Mouse (Mus musculus) heart, postnatal 0 days (tissue): ENCODE results near the gene Mettl4. TPM values are rescaled to one million over a fixed set of nuclear protein-coding genes. Genes with fewer than 3 reads are reported as not detected.

Experiments used
- ATAC-seq: fragments of 200-750 bp; cut with Nextera tagmentation; 2 replicates; pipeline ENCODE4 v1.8.0; 2017; ENCODE audit warnings: low read depth, moderate number of reproducible peaks, moderate library complexity; ENCODE audit not compliant: insufficient read depth
- DNase-seq: peaks from one replicate; pipeline ENCODE4 v3.0.0-alpha.2; 2016; ENCODE audit warnings: low spot score
- H3K27ac ChIP-seq: fragments of 300-500 bp; sonication (generic); 2 replicates; pipeline ENCODE4 v1.5.1; 2014; ENCODE audit warnings: low read depth, mild to moderate bottlenecking
- H3K27me3 ChIP-seq: fragments of 300-500 bp; sonication (generic); 2 replicates; pipeline ENCODE4 v1.6.1; 2014; ENCODE audit warnings: low read length, mixed read lengths; ENCODE audit not compliant: control insufficient read depth, insufficient read depth
- H3K36me3 ChIP-seq: fragments of 300-500 bp; sonication (generic); replicated peaks from 2 replicates; pipeline ENCODE4 v1.6.1; 2014; ENCODE audit warnings: low read length, mixed read lengths; ENCODE audit not compliant: control insufficient read depth, insufficient read depth
- H3K4me1 ChIP-seq: fragments of 300-500 bp; sonication (generic); 2 replicates; pipeline ENCODE4 v1.6.1; 2014; ENCODE audit warnings: antibody characterized with exemption; ENCODE audit not compliant: control insufficient read depth, insufficient read depth
- H3K4me2 ChIP-seq: fragments of 300-500 bp; sonication (generic); 2 replicates; pipeline ENCODE4 v1.6.1; 2014; ENCODE audit warnings: low read depth, mild to moderate bottlenecking, low read length, moderate library complexity
- H3K4me3 ChIP-seq: fragments of 300-500 bp; sonication (generic); 2 replicates; pipeline ENCODE4 v1.5.1; 2014; ENCODE audit warnings: low read depth, low read length
- H3K9ac ChIP-seq: fragments of 300-500 bp; sonication (generic); replicated peaks from 2 replicates; pipeline ENCODE4 v1.6.1; 2014; ENCODE audit warnings: low read depth, low read length, mixed read lengths
- H3K9me3 ChIP-seq: fragments of 300-500 bp; sonication (generic); replicated peaks from 2 replicates; pipeline ENCODE4 v1.6.1; 2016; ENCODE audit warnings: low read length; ENCODE audit not compliant: control insufficient read depth
- CTCF ChIP-seq: IDR thresholded peaks from 2 replicates; pipeline ENCODE4 v1.5.1; 2016; ENCODE audit warnings: antibody characterized with exemption, control low read depth, low read depth
- EP300 ChIP-seq: IDR thresholded peaks from 2 replicates; pipeline ENCODE4 v1.6.1; 2016; ENCODE audit warnings: antibody characterized with exemption, low read depth
- WGBS: fragments of 180-500 bp; shearing (Covaris S2); extraction: QIAGEN DNeasy Blood & Tissue Kit; methylation state at CpG from one replicate; pipeline ENCODE4 v1.1.7; 2014; 5-methylcytosine and 5-hydroxymethylcytosine counted together
- polyA plus RNA-seq: library from polyadenylated mRNA; unstranded; fragments of >200 nt; fragmentation: Nextera tagmentation; extraction: Ambion mirVana; gene quantifications from 2 replicates; pipeline ENCODE4 v1.2.1, GENCODE M21; 2015
- total RNA-seq: library from RNA; depleted of rRNA; stranded (reverse); fragments of >200 nt; gene quantifications from 2 replicates; pipeline ENCODE4 v1.2.3, GENCODE M21; 2014; ENCODE audit warnings: low replicate concordance; rRNA removed

The Mettl4 gene
- 7.6 and 11.4 TPM in 2 replicates for total RNA-seq
- 8.3 and 9.4 TPM in 2 replicates for polyA plus RNA-seq

DNA sequence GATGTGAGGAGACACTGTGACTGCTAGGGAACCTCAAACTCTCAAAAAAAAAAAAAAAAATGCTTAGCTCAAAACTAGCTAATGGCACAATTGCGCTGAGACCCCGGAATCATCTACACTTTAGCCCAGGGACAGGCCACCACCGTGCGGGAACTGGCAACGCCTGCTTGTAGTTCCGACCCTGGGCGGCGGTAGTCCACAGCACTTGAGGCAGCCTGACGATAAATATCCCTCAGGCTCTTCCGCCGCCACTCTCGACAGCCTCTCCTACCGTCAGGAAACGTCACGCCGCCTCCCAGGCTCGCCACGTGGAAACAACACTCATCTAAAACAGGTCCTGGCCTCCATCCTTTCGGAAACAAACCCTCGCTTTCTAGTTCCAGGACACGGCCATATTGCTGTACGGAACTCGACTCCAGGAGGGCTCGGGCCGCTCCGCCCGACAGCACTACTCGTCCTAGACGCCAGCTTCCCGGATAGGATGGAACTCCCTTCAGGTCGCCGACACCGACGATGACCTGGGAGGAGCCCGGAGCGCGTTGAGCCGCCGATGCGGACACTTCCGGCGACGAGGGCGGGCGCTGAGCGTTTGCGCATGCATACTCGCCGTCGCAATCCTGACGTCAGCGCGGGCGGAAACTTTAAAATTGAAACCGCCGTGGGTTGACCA, at the start of gene Mettl4:
TSS of gene Mettl4 (minus strand) at position 554 of the 670 bp plus-strand sequence.
- Histone ChIP-seq H3K9me3 (no peaks in the 10 kb centered on the region), H3K27me3 (no peaks in the 10 kb centered on the region), H3K9ac (peak within 1 kb of the TSS; percentile 69), H3K4me2 (peak within 1 kb of the TSS; percentile 72), H3K36me3 (no peaks in the 10 kb centered on the region), H3K4me1 (peaks cover 3% of the 10 kb centered on the region; the same call in 1 of the 2 replicates), H3K4me3 (peak within 1 kb of the TSS; percentile 84), H3K27ac (peak within 1 kb of the TSS; percentile 98)
- WGBS = under 1% methylated on average over 56 of the region's 56 CpGs
- TF ChIP-seq EP300 = no peak; the same call in 1 of the 2 replicates
- no peak for TF ChIP-seq CTCF
- ATAC-seq (peak; percentile 99), DNase-seq (peak; percentile 92)

GRCm38 (mm10) chr17:94778871-94779482, 29.2 kb upstream of the Mettl4 start:
- TF ChIP-seq CTCF = no peak
- no peak for TF ChIP-seq EP300
- Histone ChIP-seq H3K9me3 (no peaks in the 10 kb centered on the region), H3K4me2 (no peak overlapping the region), H3K27me3 (no peaks in the 10 kb centered on the region), H3K4me3 (no peak overlapping the region), H3K27ac (no peak overlapping the region), H3K36me3 (peaks cover 12% of the 10 kb centered on the region), H3K4me1 (no peaks in the 10 kb centered on the region), H3K9ac (no peak overlapping the region)
- WGBS = 53% methylated on average over 2 of the region's 2 CpGs
- no peak for ATAC-seq
- DNase-seq = no peak

GRCm38 (mm10) chr17:94768491-94768890, 18.7 kb upstream of the Mettl4 start:
- Histone ChIP-seq H3K4me1 (no peaks in the 10 kb centered on the region), H3K27me3 (no peaks in the 10 kb centered on the region), H3K27ac (no peak overlapping the region), H3K36me3 (peaks cover 30% of the 10 kb centered on the region), H3K4me2 (no peak overlapping the region), H3K9ac (no peak overlapping the region), H3K4me3 (no peak overlapping the region), H3K9me3 (no peaks in the 10 kb centered on the region)
- DNase-seq (no peak), ATAC-seq (no peak)
- TF ChIP-seq CTCF (no peak), EP300 (no peak)
- 78% methylated on average over 2 of the region's 2 CpGs for WGBS

DNA sequence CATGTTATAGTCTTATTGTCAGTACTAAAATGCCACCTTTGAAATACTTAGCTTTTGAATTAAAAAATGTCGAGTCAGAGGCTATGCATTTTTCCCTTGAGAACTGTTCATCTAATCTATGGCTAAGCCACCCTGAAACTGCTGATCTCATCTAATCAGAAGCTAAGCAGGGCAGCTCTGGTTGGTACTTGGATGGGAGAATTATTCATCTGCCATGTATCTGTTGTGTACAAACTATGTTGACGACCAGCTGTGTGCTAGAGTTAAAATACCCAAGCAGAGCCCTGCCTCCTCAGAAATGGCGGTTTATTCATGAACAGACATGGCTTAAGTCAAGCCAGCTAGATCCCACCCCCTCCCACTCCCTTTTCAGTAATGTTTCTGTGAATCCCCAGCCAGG, 14.9 kb upstream of the Mettl4 start:
- H3K9ac ChIP-seq = no peak overlapping the region
- ATAC-seq (no peak), DNase-seq (no peak)
- H3K9me3 ChIP-seq = no peaks in the 10 kb centered on the region
- no peak overlapping the region for H3K4me3 ChIP-seq
- H3K4me1 ChIP-seq = no peaks in the 10 kb centered on the region
- no peak overlapping the region for H3K4me2 ChIP-seq
- WGBS = 86% methylated on average over 3 of the region's 3 CpGs
- H3K36me3 ChIP-seq = peaks cover 15% of the 10 kb centered on the region
- no peak overlapping the region for H3K27ac ChIP-seq
- H3K27me3 ChIP-seq = no peaks in the 10 kb centered on the region
- no peak for TF ChIP-seq CTCF
- no peak for TF ChIP-seq EP300

DNA sequence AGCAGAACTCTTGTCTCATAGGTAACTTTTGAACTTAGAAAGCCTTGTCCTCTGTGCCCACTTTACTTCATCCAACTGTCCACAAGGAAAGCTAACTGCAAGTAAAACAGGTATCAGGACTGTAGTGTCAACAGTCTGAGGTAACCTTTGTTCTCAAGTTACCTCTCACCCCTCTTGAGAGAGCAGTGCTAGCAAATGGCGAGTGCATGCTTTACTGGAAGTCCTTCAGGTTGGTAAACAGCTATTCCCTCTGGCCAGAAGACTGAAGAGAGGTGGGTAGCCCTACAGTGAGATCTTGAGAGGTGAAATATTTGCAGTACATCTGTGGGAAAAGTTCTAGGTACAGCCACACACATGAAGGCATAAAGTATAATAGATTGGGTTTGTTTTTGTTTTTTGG, 14.2 kb upstream of the Mettl4 start:
- H3K4me3 ChIP-seq = no peak overlapping the region
- no peak overlapping the region for H3K9ac ChIP-seq
- H3K4me1 ChIP-seq = no peaks in the 10 kb centered on the region
- H3K27ac ChIP-seq = no peak overlapping the region
- WGBS = 73% methylated on average over 1 of the region's 1 CpGs
- TF ChIP-seq CTCF (no peak), EP300 (no peak)
- H3K4me2 ChIP-seq = no peak overlapping the region
- no peaks in the 10 kb centered on the region for H3K27me3 ChIP-seq
- DNase-seq (no peak), ATAC-seq (no peak)
- peaks cover 13% of the 10 kb centered on the region for H3K36me3 ChIP-seq
- no peaks in the 10 kb centered on the region for H3K9me3 ChIP-seq
